Mouse (Mus musculus) megakaryocyte, adult 5-6 weeks (primary cell): ENCODE results near the gene Atp13a2. TPM values are rescaled to one million over a fixed set of nuclear protein-coding genes. Genes with fewer than 3 reads are reported as not detected.
A peak's percentile ranks its signal among the peaks of the same experiment; 100 is the strongest.

ENCODE experiments used
- ATAC-seq: 2 replicates; pipeline ENCODE4 v1.8.0; 2016; ENCODE audit warnings: mild to moderate bottlenecking, inconsistent platforms; ENCODE audit not compliant: poor library complexity, severe bottlenecking
- total RNA-seq, 2 experiments: library from RNA; stranded (forward) in 1 of 2; stranded (reverse) in 1 of 2; fragments of 153-499, 151-499 nt in 1 of 2; fragments of 221-1000, 200-1000 nt in 1 of 2; gene quantifications; 2 replicates each; pipeline versions ENCODE4 v1.2.3 to v1.2.4; 2015 to 2017

The Atp13a2 gene
- total RNA-seq, 2 experiments from 2014 or later, result 25.1 to 43.5 TPM

DNA sequence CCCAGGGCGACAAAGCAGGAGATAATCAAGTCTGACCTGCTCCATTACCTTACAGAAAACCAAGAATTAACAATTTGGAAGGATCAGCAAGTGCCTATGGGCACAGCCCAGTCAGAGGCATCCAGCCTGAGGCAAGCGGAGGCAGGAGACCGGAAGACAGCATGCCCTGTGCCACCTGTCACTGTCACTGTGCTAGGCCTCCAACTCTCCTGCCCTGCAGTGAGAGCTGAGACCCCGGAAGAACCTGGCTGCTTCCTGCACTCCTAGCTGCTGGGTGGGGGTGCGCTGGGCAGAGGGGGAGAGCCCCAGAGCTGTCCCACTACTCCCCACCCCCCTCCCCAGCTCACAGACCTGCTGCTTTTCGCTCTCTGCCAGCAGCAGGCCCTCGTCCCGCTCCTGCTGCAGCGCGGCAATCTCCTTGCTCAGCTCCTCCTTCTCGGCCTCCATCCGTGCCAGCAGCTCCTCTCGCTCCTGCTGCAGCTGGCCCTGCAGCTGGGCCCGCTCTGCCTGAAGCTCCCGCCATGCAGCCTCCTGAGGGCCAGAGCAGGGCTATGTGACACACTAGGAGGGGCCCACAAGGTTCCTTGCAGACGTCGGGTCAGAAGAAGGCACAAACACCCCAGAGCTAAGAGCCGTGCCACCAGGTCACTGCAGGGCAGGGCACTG is 44.0 kb downstream of the Atp13a2 start:
- no peak for ATAC-seq

DNA sequence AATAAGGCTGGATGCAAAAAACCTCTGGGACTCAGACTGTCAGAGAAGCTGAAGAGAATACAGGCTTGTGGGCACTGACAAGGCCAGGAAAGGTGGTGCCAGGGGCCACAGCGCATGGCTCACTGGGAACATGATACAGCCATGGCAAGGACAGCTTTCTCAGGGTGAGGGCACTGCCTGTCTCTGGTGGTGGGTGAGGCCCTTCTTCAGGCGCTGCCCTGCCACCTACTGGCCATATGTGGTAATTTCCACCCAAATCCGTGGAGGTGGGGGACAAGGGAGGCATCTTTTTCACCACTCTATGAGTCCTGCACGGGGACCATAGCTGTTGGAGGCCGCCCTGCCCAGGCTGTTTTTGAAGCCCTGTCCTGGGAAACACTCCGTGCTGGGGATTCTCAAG is 45.1 kb downstream of the Atp13a2 start:
- ATAC-seq, result peak; percentile 94

DNA sequence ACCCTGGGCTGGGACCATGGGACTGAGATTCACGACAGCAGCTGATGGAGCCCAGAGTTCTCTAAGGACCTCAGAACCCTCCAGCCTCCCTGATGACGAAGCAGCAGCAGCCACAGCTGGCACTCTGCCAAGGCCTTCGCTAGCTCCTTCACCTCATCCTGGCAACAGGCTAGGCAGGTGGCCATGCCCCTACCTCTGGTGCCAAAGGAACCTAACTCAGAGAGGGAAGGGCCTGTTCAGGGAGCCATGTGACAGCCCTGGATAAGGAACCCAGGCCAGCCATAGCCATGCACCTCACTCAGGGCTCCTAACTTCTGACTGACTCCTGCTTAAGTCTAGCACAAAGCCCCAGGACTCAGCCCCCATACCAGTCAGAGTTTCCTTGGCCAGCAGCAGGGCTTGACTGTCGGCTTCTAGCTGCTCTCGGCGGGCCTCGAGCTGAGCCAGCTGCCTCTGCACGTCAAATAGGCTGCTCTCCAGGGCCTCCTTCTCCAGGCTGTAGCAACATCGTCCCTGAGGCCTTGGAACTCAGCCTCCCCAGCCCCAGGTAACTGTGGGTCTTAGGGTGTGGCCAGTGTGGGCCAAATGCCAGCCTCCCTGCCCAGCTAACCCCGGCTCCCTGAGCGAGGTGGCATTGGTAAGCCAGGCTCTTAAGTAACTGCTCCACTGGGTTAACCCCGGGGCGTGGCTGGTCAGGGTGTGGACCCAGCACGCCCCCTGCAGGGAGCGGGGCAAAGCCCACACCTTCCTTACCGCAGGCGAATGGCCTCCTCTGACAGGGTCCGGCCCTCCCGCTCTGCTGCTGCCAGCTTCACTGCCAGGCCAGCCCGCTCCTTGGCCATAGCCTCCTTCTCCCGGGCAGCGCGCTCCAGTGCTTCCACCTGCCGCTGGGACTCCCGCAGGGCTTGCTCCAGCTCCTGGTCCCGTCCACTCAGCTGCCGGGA is 47.2 kb downstream of the Atp13a2 start:
- no peak for ATAC-seq

DNA sequence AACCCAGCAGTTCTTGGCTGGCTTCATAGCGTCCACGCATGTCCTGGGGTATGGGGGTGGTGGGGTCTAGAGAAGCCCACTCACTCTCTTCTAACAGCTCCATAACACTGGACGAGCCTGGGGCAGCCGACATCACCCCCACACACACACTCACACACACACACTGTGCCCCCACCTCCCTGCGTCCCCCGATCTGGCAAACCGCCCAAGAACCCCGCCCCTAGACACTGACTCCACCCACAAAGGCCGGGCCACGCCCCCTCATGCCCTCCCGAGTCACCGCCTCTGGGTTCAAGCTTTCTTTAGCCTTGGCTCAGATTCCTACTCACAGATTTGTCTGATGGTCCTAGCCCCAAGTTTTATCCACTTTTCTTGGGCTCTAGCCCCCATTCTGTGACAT is 54.4 kb downstream of the Atp13a2 start:
- ATAC-seq, result no peak

DNA sequence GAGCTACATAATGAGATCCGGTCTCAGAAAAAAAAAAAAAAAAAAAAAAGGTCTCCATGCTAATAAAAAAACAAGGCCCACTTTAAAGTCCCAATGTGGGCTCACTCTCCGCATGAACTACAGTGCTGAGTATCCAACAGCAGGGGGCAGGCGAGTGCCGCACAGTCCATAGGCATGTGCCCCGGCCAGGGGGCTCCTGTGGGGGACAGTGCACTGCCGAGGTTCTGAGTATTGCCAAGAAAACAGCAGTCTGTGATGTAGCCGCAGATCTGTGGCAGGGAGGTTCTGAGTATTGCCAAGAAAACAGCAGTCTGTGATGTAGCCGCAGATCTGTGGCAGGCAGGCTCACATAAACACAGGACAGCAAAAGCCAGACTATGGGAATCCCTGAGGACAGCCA is 58.1 kb downstream of the Atp13a2 start:
- ATAC-seq, result peak; percentile 76

DNA sequence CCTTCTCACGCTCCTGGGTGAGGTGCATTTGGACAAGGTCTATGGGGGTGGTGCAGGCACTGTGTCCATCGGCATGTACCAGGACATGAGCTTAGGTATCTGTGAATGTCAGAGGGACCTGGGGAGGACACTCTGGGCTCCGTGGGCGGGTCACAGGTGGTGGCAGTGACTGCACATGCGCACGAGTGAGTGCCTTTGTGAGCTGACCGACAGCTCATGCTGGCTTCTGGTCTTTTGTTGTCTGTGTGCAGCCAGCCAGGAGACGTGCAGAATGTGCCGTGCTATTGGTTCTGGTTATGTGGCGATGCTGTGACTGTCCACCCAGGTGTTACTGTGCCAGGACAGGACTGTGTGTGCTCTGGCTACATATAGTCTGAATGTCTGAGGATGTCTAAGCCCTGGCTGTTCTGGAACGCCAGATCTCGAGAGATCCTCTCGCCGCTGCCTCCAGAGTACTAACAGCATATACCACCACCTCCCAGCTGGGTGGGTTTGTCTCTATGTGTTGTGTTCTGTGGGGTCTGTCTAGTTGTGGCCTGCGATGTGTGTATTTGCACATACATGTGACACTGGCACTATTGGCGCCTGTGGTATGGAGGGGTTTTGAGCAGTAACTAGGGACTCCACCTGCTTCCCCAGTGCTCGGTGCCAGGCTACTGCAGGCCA is 62.3 kb downstream of the Atp13a2 start:
- no peak for ATAC-seq

DNA sequence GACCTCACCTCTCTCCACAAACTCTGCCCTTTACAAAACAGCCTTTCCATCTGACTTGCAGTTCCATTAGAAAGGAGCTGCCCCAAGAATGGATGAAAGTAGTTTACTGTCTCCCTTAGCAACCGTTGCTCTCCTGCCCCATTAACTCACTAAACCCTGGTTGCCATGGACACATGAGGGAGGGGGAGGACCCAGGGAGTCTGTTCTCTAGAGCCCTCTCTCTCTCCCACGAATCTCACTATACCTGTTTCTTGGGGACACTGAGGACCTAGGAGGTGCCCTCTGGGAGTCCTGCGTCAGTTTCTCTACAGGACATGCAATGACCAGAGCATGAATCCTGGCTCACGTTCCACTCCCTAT is 62.8 kb downstream of the Atp13a2 start:
- ATAC-seq, result no peak

DNA sequence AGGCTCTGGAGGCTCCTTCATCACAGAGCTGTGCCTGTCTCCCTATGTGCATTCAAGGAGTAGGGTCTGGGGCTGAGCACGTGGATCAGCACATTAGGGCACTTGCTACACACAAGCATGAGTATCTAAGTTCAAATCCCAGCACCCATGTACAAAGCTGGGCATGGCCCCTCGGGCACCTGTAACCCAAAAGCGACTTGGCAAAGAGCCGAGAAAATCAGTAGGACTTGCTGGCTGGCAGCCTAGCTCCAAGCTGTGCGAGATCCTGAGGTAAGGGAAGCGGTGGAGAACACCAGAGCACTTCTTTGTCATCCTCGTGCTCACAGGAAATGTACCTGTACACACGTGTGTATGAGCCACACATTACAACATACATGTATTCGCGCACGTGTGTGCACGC is 65.8 kb downstream of the Atp13a2 start:
- no peak for ATAC-seq

DNA sequence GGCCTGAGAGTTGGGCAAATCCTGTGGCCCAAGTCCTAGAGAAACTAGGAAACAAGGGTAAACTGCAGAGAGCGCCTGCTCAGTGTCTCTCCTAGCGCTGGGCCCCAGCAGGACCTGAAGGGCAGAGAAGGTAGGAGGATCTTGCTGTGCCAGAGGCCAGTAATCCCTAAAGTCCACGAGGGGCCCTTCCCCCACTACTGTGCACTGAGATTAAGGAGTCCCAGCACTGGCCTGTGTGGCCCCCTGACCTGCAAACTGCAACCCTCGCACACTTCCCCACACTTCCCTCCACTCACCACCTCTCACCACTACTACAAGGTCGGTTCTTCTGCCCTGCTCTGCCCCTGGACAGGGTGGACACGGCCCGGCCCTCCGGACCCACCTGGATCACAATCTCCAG is 66.5 kb downstream of the Atp13a2 start:
- ATAC-seq, result no peak

DNA sequence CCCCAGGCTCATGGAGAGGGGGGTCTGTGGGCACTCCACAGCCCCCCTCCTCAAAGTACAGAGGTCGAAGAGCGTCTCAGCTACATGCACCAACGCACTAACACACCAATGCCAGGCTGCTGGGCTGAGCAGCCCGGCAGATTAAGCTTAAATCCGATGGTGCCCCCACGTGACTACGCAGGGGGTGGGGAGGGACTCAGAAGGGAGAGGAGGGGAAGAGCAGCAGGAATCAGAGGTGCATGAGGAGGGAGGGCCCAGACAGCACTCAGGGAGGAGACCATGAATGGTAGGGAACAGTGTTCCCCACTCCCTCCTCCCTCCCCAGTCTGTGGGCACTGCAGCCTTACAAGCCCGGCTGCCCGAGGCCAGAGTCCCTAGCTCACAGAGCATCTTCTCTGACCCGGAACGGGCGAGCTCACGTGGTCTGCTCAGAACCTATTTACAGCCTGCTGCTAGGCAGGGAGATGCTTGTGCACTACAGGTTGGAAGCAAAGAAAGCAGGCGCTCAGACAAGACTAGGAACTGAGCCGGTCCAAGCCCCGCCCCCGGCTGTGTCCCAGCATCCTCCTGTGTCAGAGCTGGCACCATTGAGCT is 67.0 kb downstream of the Atp13a2 start:
- ATAC-seq, result no peak

Other genes starting within 250 kb of the Atp13a2 start
- gene Padi6, start 244.2 kb upstream of the Atp13a2 start, total RNA-seq (2015), result not detected in 2 replicates
- gene Padi6, start 244.2 kb upstream of the Atp13a2 start, total RNA-seq (2017), result not detected in 2 replicates
- 54.2 and 58.1 TPM in 2 replicates for gene Padi4, start 212.6 kb upstream of the Atp13a2 start, total RNA-seq (2015)
- gene Padi4, start 212.6 kb upstream of the Atp13a2 start, total RNA-seq (2017), result 60.7 and 63.3 TPM in 2 replicates
- gene Padi3, start 176.2 kb upstream of the Atp13a2 start, total RNA-seq (2015), result 0.27 and 0.51 TPM in 2 replicates
- 0.26 TPM in 1 of 2 replicates, not detected in the other for gene Padi3, start 176.2 kb upstream of the Atp13a2 start, total RNA-seq (2017)
- not detected in 2 replicates for gene Padi1, start 141.1 kb upstream of the Atp13a2 start, total RNA-seq (2015)
- gene Padi1, start 141.1 kb upstream of the Atp13a2 start, total RNA-seq (2017), result not detected in 2 replicates
- gene Padi2, start 80.5 kb upstream of the Atp13a2 start, total RNA-seq (2015), result 53.2 and 54.0 TPM in 2 replicates
- 53.5 and 56.7 TPM in 2 replicates for gene Padi2, start 80.5 kb upstream of the Atp13a2 start, total RNA-seq (2017)
- gene Sdhb, start 25.7 kb upstream of the Atp13a2 start, total RNA-seq (2015), result 182 and 183 TPM in 2 replicates
- gene Sdhb, start 25.7 kb upstream of the Atp13a2 start, total RNA-seq (2017), result 110 and 120 TPM in 2 replicates
- not detected in 2 replicates for gene Mfap2, start 23.5 kb downstream of the Atp13a2 start, total RNA-seq (2015)
- gene Mfap2, start 23.5 kb downstream of the Atp13a2 start, total RNA-seq (2017), result not detected in 2 replicates
- 1.9 and 2.8 TPM in 2 replicates for gene Crocc, start 73.7 kb downstream of the Atp13a2 start, total RNA-seq (2015)
- 8.6 and 9.1 TPM in 2 replicates for gene Crocc, start 73.7 kb downstream of the Atp13a2 start, total RNA-seq (2017)
- gene Necap2, start 91.5 kb downstream of the Atp13a2 start, total RNA-seq (2015), result 70.2 and 72.2 TPM in 2 replicates
- 126 and 133 TPM in 2 replicates for gene Necap2, start 91.5 kb downstream of the Atp13a2 start, total RNA-seq (2017)
- gene Spata21, start 101.5 kb downstream of the Atp13a2 start, total RNA-seq (2015), result not detected in 2 replicates
- not detected in 2 replicates for gene Spata21, start 101.5 kb downstream of the Atp13a2 start, total RNA-seq (2017)
- 45.4 and 46.8 TPM in 2 replicates for gene Szrd1, start 152.9 kb downstream of the Atp13a2 start, total RNA-seq (2015)
- 41.0 and 46.9 TPM in 2 replicates for gene Szrd1, start 152.9 kb downstream of the Atp13a2 start, total RNA-seq (2017)
- gene Fbxo42, start 161.0 kb downstream of the Atp13a2 start, total RNA-seq (2015), result 14.1 and 16.3 TPM in 2 replicates
- 10.0 and 12.6 TPM in 2 replicates for gene Fbxo42, start 161.0 kb downstream of the Atp13a2 start, total RNA-seq (2017)
- gene Rsg1, start 227.1 kb downstream of the Atp13a2 start, total RNA-seq (2015), result not detected in 2 replicates
- gene Rsg1, start 227.1 kb downstream of the Atp13a2 start, total RNA-seq (2017), result 0.77 and 0.95 TPM in 2 replicates